Mouse (Mus musculus): Measurements from ENCODE around the gene Rpusd4. TPM values are rescaled to one million over a fixed set of nuclear protein-coding genes. Genes with fewer than 3 reads are reported as not detected.

The Rpusd4 gene
- polyA plus RNA-seq, 1 experiment from 2014 or later: 36.6 TPM

GRCm38 (mm10) chr9:35247405-35247804 is 20.3 kb upstream of the Rpusd4 start:
- no peaks in the 10 kb centered on the region for H3K36me3 ChIP-seq (replicated peaks; ENCODE audit: control insufficient read depth, insufficient read depth, low read depth, low read length)
- no peak overlapping the region for H3K27ac ChIP-seq (replicated peaks; ENCODE audit: low read depth, low read length)
- H3K9me3 ChIP-seq (replicated peaks; ENCODE audit: control insufficient read depth, low read length): no peaks in the 10 kb centered on the region
- no peak overlapping the region for H3K4me2 ChIP-seq (ENCODE audit: low read depth, low read length)
- DNase-seq (ENCODE audit: low spot score) (no peak), ATAC-seq (replicated peaks; ENCODE audit: insufficient number of reproducible peaks, low FRiP score, low TSS enrichment, low read depth) (no peak)
- no peak overlapping the region for H3K9ac ChIP-seq (replicated peaks; ENCODE audit: low read length)
- 98% methylated on average over 2 of the region's 2 CpGs for WGBS
- H3K4me1 ChIP-seq (ENCODE audit: control insufficient read depth, insufficient read depth, low read length): no peaks in the 10 kb centered on the region
- no peaks in the 10 kb centered on the region for H3K27me3 ChIP-seq (ENCODE audit: control insufficient read depth, insufficient read depth, low read length)
- H3K4me3 ChIP-seq (ENCODE audit: low read depth, low read length): no peak overlapping the region

GRCm38 (mm10) chr9:35249476-35249875 is 18.2 kb upstream of the Rpusd4 start:
- Histone ChIP-seq H3K27ac (replicated peaks; ENCODE audit: low read depth, low read length) (no peak overlapping the region), H3K4me1 (ENCODE audit: control insufficient read depth, insufficient read depth, low read length) (no peaks in the 10 kb centered on the region), H3K9ac (replicated peaks; ENCODE audit: low read length) (no peak overlapping the region), H3K36me3 (replicated peaks; ENCODE audit: control insufficient read depth, insufficient read depth, low read depth, low read length) (no peaks in the 10 kb centered on the region), H3K27me3 (ENCODE audit: control insufficient read depth, insufficient read depth, low read length) (no peaks in the 10 kb centered on the region), H3K4me2 (ENCODE audit: low read depth, low read length) (no peak overlapping the region), H3K9me3 (replicated peaks; ENCODE audit: control insufficient read depth, low read length) (no peaks in the 10 kb centered on the region), H3K4me3 (ENCODE audit: low read depth, low read length) (no peak overlapping the region)
- DNase-seq (ENCODE audit: low spot score): no peak
- no peak for ATAC-seq (replicated peaks; ENCODE audit: insufficient number of reproducible peaks, low FRiP score, low TSS enrichment, low read depth)

- Histone ChIP-seq H3K4me1 (ENCODE audit: control insufficient read depth, insufficient read depth, low read length) (no peaks in the 10 kb centered on the region), H3K36me3 (replicated peaks; ENCODE audit: control insufficient read depth, insufficient read depth, low read depth, low read length) (no peaks in the 10 kb centered on the region), H3K27ac (replicated peaks; ENCODE audit: low read depth, low read length) (no peak overlapping the region), H3K4me3 (ENCODE audit: low read depth, low read length) (no peak overlapping the region), H3K4me2 (ENCODE audit: low read depth, low read length) (no peak overlapping the region), H3K9me3 (replicated peaks; ENCODE audit: control insufficient read depth, low read length) (no peaks in the 10 kb centered on the region), H3K27me3 (ENCODE audit: control insufficient read depth, insufficient read depth, low read length) (no peaks in the 10 kb centered on the region), H3K9ac (replicated peaks; ENCODE audit: low read length) (no peak overlapping the region)
- ATAC-seq (replicated peaks; ENCODE audit: insufficient number of reproducible peaks, low FRiP score, low TSS enrichment, low read depth) (no peak), DNase-seq (ENCODE audit: low spot score) (no peak)
- 90% methylated on average over 7 of the region's 7 CpGs for WGBS
These were observed 10.3 kb upstream of the Rpusd4 start for GRCm38 (mm10) chr9:35257365-35257764.

- ATAC-seq (replicated peaks; ENCODE audit: insufficient number of reproducible peaks, low FRiP score, low TSS enrichment, low read depth) (no peak), DNase-seq (ENCODE audit: low spot score) (no peak)
- H3K4me3 ChIP-seq (ENCODE audit: low read depth, low read length): no peak overlapping the region
- 77% methylated on average over 4 of the region's 4 CpGs for WGBS
- no peaks in the 10 kb centered on the region for H3K4me1 ChIP-seq (ENCODE audit: control insufficient read depth, insufficient read depth, low read length)
- H3K9me3 ChIP-seq (replicated peaks; ENCODE audit: control insufficient read depth, low read length): no peaks in the 10 kb centered on the region
- H3K9ac ChIP-seq (replicated peaks; ENCODE audit: low read length): no peak overlapping the region
- H3K27ac ChIP-seq (replicated peaks; ENCODE audit: low read depth, low read length): no peak overlapping the region
- H3K36me3 ChIP-seq (replicated peaks; ENCODE audit: control insufficient read depth, insufficient read depth, low read depth, low read length): no peaks in the 10 kb centered on the region
- no peaks in the 10 kb centered on the region for H3K27me3 ChIP-seq (ENCODE audit: control insufficient read depth, insufficient read depth, low read length)
- no peak overlapping the region for H3K4me2 ChIP-seq (ENCODE audit: low read depth, low read length)
These were observed 5.2 kb upstream of the Rpusd4 start for GRCm38 (mm10) chr9:35262418-35262817.

GRCm38 (mm10) chr9:35263431-35263830 is 4.2 kb upstream of the Rpusd4 start:
- Histone ChIP-seq H3K36me3 (replicated peaks; ENCODE audit: control insufficient read depth, insufficient read depth, low read depth, low read length) (no peaks in the 10 kb centered on the region), H3K27me3 (ENCODE audit: control insufficient read depth, insufficient read depth, low read length) (no peaks in the 10 kb centered on the region)

GRCm38 (mm10) chr9:35264509-35264908 is 3.2 kb upstream of the Rpusd4 start:
- no peak for DNase-seq (ENCODE audit: low spot score)
- Histone ChIP-seq H3K27me3 (ENCODE audit: control insufficient read depth, insufficient read depth, low read length) (no peaks in the 10 kb centered on the region), H3K36me3 (replicated peaks; ENCODE audit: control insufficient read depth, insufficient read depth, low read depth, low read length) (no peaks in the 10 kb centered on the region), H3K9ac (replicated peaks; ENCODE audit: low read length) (no peak overlapping the region), H3K4me1 (ENCODE audit: control insufficient read depth, insufficient read depth, low read length) (no peaks in the 10 kb centered on the region), H3K4me2 (ENCODE audit: low read depth, low read length) (no peak overlapping the region), H3K27ac (replicated peaks; ENCODE audit: low read depth, low read length) (no peak overlapping the region), H3K9me3 (replicated peaks; ENCODE audit: control insufficient read depth, low read length) (no peaks in the 10 kb centered on the region), H3K4me3 (ENCODE audit: low read depth, low read length) (no peak overlapping the region)
- ATAC-seq (replicated peaks; ENCODE audit: insufficient number of reproducible peaks, low FRiP score, low TSS enrichment, low read depth): no peak
- WGBS: 85% methylated on average over 3 of the region's 3 CpGs

More at GRCm38 (mm10) chr9:35263431-35263830, 4.2 kb upstream of the Rpusd4 start:
- H3K4me3 ChIP-seq (ENCODE audit: low read depth, low read length): no peak overlapping the region
- no peaks in the 10 kb centered on the region for H3K9me3 ChIP-seq (replicated peaks; ENCODE audit: control insufficient read depth, low read length)
- H3K4me2 ChIP-seq (ENCODE audit: low read depth, low read length): no peak overlapping the region
- DNase-seq (ENCODE audit: low spot score) (no peak), ATAC-seq (replicated peaks; ENCODE audit: insufficient number of reproducible peaks, low FRiP score, low TSS enrichment, low read depth) (no peak)
- 92% methylated on average over 2 of the region's 2 CpGs for WGBS
- no peak overlapping the region for H3K9ac ChIP-seq (replicated peaks; ENCODE audit: low read length)
- H3K4me1 ChIP-seq (ENCODE audit: control insufficient read depth, insufficient read depth, low read length): no peaks in the 10 kb centered on the region
- H3K27ac ChIP-seq (replicated peaks; ENCODE audit: low read depth, low read length): no peak overlapping the region

GRCm38 (mm10) chr9:35267976-35268715 is 481 bp downstream of the Rpusd4 start:
- 2% methylated on average over 21 of the region's 21 CpGs for WGBS
- Histone ChIP-seq H3K4me2 (ENCODE audit: low read depth, low read length) (peak overlapping the region; percentile 72), H3K9me3 (replicated peaks; ENCODE audit: control insufficient read depth, low read length) (no peaks in the 10 kb centered on the region), H3K4me3 (ENCODE audit: low read depth, low read length) (peak overlapping the region; percentile 78), H3K4me1 (ENCODE audit: control insufficient read depth, insufficient read depth, low read length) (no peaks in the 10 kb centered on the region), H3K27me3 (ENCODE audit: control insufficient read depth, insufficient read depth, low read length) (no peaks in the 10 kb centered on the region), H3K36me3 (replicated peaks; ENCODE audit: control insufficient read depth, insufficient read depth, low read depth, low read length) (peaks cover 2% of the 10 kb centered on the region), H3K9ac (replicated peaks; ENCODE audit: low read length) (peak overlapping the region; percentile 83), H3K27ac (replicated peaks; ENCODE audit: low read depth, low read length) (no peak overlapping the region; the same call in 1 of the 2 replicates)
- ATAC-seq (replicated peaks; ENCODE audit: insufficient number of reproducible peaks, low FRiP score, low TSS enrichment, low read depth) (peak; percentile 66), DNase-seq (ENCODE audit: low spot score) (peak; percentile 3)

GRCm38 (mm10) chr9:35277855-35278365 is 10.2 kb downstream of the Rpusd4 start:
- Histone ChIP-seq H3K36me3 (replicated peaks; ENCODE audit: control insufficient read depth, insufficient read depth, low read depth, low read length) (peaks cover 2% of the 10 kb centered on the region; the same call in 1 of the 2 replicates), H3K27me3 (ENCODE audit: control insufficient read depth, insufficient read depth, low read length) (no peaks in the 10 kb centered on the region), H3K27ac (replicated peaks; ENCODE audit: low read depth, low read length) (no peak overlapping the region), H3K4me3 (ENCODE audit: low read depth, low read length) (no peak overlapping the region), H3K9me3 (replicated peaks; ENCODE audit: control insufficient read depth, low read length) (no peaks in the 10 kb centered on the region), H3K4me1 (ENCODE audit: control insufficient read depth, insufficient read depth, low read length) (no peaks in the 10 kb centered on the region), H3K4me2 (ENCODE audit: low read depth, low read length) (no peak overlapping the region), H3K9ac (replicated peaks; ENCODE audit: low read length) (no peak overlapping the region)
- WGBS: 82% methylated on average over 3 of the region's 3 CpGs
- DNase-seq (ENCODE audit: low spot score): no peak
- ATAC-seq (replicated peaks; ENCODE audit: insufficient number of reproducible peaks, low FRiP score, low TSS enrichment, low read depth): no peak
